Mouse (Mus musculus) small intestine, adult 2 months (tissue): ENCODE measurements at regions not wholly inside any gene's neighbourhood (a gene's known extent, or its start where the extent isn't known, plus 50 kb on each side); places are given as distances from the start of the nearest gene placed in this dataset.

Source experiments
- H3K27ac ChIP-seq: fragments of 200-500 bp; 2 replicates; pipeline ENCODE4 v1.5.1; 2012; ENCODE audit warnings: low read depth, low read length, control low read depth, inconsistent platforms; ENCODE audit not compliant: insufficient read depth
- H3K27me3 ChIP-seq: fragments of 200-500 bp; 2 replicates; pipeline ENCODE4 v1.6.1; 2012; ENCODE audit warnings: mild to moderate bottlenecking, moderate library complexity, low read length, inconsistent platforms; ENCODE audit not compliant: control insufficient read depth, insufficient read depth
- H3K36me3 ChIP-seq: fragments of 200-500 bp; 2 replicates; pipeline ENCODE4 v1.6.1; 2012; ENCODE audit warnings: mild to moderate bottlenecking, low read length, control low read depth, inconsistent platforms; ENCODE audit not compliant: control insufficient read depth, insufficient read depth
- H3K4me1 ChIP-seq: fragments of 200-500 bp; 2 replicates; pipeline ENCODE4 v1.6.1; 2012; ENCODE audit warnings: low read length, inconsistent platforms, mixed read lengths; ENCODE audit not compliant: control insufficient read depth, insufficient read depth, insufficient read length
- H3K4me3 ChIP-seq: fragments of 200-500 bp; 2 replicates; pipeline ENCODE4 v1.5.1; 2012; ENCODE audit warnings: low read depth, mild to moderate bottlenecking, control low read depth, inconsistent platforms, low read length, moderate library complexity
- CTCF ChIP-seq: fragments of 200-500 bp; IDR thresholded peaks from 2 replicates; pipeline ENCODE4 v1.5.1; 2012; ENCODE audit warnings: low read depth, mild to moderate bottlenecking, control low read depth, inconsistent platforms, low read length, moderate library complexity, mixed read lengths; ENCODE audit not compliant: insufficient replicate concordance, insufficient read length; ENCODE audit errors: extremely low read depth
- POLR2A ChIP-seq: fragments of 200-500 bp; IDR thresholded peaks from 2 replicates; pipeline ENCODE4 v1.6.1; 2012; ENCODE audit warnings: low read depth, mild to moderate bottlenecking, control low read depth, inconsistent platforms, low read length, moderate library complexity
- WGBS: fragments of 180-500 bp; shearing (Covaris S2); methylation state at CpG from one replicate; pipeline ENCODE4 v1.1.7; 2018; 5-methylcytosine and 5-hydroxymethylcytosine counted together

DNA sequence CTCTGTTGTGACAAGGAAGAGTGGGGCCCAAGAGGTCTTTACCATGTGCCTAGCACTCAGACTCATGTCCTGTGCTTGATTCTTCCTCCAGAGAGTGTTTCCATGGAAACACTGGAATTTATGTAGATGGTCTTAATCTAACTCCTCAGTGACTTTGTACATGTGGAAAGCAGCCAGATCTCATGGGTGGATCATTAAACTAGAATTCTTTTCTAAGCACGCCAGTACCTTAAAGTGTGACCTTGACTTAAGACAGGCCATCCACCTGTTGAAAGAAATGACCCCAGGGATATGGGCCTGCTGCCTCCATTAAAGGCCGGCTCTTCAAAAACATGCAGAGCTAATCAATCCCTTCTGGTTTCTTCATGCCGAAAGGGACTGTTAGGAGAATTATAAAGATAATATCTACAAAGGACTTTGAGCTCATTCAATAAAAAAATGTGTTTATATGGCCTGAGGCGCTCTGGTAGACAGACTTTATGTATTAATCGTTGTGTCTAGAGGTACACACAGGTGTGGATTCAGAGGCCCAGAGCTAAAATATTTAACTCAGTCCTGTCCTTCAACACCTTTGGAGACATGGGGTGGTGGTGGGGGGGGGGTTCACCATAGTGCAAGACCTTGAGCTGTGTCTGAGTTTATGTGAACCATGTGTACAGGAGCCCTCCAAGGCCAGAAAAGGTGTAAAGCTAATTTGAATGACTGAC, 60.5 kb upstream of the Gls start:
- Histone ChIP-seq H3K4me1 (peaks cover 23% of the 10 kb centered on the region), H3K36me3 (no peaks in the 10 kb centered on the region), H3K27me3 (no peaks in the 10 kb centered on the region), H3K27ac (peak overlapping the region; percentile 70), H3K4me3 (no peak overlapping the region)
- TF ChIP-seq POLR2A (no peak), CTCF (no peak)
- WGBS: 34% methylated on average over 5 of the region's 5 CpGs
